Mouse (Mus musculus) embryo, embryonic 11 days (tissue): ENCODE measurements around the gene Prss12.

Experiments
- DNase-seq: peaks from one replicate; pipeline ENCODE4 v3.0.0-alpha.2; 2015

The Prss12 gene

DNA sequence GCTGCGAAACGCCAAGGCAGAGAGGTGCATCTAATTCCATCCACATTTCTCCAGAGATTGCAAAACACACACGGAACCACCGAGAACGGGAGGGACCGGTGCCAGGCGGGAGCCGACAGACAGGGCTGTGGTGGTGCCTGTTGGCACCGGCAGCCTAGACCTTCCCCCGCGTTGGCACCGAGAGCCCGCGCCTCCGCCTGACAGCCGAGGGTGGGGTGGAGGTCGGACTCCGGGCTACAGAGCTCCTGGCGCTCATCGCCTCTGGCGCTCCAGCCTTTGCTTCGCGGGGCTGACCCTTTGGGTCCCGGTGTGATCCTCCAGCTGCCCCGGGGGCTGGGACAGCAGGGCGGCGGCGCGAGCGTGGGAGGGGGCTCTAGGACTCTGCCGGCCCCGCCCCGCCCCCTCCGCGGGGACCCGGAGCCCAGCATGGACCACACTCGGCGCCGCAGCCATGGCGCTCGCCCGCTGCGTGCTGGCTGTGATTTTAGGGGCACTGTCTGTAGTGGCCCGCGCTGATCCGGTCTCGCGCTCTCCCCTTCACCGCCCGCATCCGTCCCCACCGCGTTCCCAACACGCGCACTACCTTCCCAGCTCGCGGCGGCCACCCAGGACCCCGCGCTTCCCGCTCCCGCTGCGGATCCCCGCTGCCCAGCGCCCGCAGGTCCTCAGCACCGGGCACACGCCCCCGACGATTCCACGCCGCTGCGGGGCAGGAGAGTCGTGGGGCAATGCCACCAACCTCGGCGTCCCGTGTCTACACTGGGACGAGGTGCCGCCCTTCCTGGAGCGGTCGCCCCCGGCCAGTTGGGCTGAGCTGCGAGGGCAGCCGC is at the start of gene Prss12:
Gene Prss12 (plus strand): TSS at position 206 of the 830 bp plus-strand sequence.
- DNase-seq, result peak; percentile 63

DNA sequence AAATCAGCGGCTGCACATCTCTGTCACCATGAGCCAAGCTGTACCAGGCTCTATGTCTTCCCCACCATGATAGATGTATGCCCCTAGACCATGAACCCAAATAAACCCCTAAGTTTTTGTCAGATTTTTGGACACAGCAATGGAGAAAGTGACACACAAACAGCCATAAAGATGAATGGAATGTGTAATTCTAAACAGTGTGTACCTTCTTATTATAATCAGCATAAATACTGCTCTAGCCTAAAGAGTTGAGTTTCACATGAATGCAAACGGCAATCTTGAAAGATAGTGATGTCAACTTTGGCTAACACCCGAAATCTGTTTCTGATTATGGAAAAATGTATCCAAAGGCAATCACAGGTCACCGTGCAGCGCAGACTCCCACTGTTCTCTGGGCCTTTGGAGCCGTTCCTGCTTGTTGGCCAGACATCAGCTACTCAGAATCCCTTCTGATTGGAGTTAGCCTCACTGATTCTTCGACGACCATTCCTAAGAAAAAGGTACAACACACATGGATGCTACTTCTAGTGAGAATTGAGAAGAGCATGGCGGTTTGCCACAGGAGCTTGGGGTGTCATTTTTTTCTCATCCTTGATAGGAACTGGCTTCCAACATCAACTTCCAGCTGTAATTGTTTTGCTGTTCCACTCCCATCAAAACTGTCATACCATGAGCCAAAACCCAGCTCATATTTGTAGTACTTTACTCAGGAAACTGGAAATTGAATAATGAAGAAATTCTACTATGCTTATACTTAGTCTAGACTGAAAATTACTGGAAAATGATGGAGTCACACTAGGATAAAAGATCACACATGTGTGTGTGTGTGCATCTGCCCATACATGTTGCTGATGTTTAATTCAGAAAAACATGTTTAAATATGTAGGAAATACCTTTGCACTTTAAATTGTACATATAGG is 48.9 kb upstream of the Prss12 start:
- DNase-seq, result no peak

DNA sequence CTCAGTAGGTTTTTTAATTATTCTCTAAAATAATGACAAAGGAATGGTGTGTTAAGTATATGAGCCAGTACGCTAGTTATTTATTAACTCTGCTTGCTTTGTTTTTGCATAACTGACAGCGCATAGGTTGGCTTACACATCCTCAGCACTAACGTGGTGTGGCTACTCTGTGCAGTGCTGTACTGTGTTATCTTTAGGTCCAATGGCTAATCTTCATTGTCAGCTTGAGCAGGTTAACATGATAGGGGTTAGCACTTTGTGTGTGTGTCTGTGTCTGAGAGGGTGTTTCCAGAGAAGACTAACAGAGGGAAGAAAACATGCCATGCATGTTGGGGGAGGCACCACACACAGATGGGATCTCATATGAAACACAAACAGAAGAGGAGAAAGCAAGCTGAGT is 41.8 kb upstream of the Prss12 start:
- no peak for DNase-seq

DNA sequence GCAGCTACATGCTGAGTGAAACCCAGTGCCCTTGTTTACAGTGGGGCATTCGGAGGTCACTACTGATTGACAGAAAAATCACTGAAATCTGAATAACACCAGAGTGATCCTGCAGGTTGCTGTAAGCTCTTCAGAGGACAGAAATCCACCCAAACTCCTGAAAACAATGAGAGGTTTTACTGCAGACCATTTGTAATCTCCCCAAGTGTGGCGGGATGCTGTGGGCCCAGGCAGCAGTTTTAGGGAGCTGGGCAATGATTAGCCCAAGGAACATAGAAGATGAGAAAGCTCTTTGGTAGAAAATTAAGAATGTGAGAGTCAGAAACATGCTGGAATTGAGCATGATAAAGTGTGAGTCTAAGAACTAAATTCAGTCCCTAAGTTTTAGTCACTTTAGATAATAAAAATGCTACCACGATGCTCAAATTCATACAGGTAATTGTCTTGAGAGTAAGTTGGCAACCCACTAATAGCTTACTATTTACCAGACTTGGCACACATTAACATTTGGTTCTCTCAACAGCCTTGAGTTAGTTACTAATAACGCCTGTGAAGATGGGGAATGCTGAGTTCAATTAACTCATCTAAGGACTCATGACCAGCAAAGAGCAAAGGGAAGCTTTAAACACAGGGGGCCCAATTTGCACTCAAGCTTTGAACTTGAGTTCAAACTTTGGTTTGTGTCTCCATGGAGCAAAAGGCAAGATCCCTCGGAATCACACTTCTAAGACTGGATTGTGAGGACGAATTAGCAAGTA is 34.7 kb upstream of the Prss12 start:
- DNase-seq, result no peak

DNA sequence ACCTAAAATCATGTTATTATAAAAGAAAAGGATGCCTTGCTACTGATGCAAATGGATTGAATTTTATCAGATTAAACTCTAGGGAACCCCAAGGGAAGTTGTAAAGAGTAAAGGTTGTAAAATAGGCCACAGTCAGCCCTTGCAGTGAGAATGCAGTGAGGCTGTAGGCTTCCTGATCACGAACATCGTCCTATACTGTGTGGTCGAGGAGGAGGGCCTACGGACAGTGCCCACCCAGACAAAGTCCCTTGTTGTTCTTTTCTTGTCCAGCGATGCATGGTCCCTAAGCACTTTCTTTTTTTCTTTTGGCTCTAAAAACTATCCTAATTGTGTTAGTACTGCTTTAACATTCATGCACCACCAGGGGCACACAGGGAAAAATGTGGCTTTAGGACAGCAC is 33.5 kb upstream of the Prss12 start:
- no peak for DNase-seq

DNA sequence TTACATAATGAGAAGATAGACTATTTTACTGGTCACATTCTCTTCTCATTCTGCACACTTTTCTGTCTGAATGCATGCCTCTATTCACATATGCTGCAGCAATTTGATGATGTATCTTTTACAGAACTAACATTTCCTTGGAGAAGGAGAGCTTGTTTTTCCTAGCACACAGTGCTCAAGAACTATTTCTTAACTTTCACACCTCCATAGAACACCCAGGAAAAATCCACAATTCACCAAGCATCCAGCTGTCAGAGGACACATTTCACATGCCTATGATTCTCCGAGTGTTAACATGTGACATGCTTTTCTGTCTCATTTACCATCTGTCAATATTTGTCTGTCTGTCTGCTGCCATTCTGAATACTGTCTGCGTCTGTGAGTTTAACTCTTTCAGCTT is 21.1 kb upstream of the Prss12 start:
- no peak for DNase-seq

DNA sequence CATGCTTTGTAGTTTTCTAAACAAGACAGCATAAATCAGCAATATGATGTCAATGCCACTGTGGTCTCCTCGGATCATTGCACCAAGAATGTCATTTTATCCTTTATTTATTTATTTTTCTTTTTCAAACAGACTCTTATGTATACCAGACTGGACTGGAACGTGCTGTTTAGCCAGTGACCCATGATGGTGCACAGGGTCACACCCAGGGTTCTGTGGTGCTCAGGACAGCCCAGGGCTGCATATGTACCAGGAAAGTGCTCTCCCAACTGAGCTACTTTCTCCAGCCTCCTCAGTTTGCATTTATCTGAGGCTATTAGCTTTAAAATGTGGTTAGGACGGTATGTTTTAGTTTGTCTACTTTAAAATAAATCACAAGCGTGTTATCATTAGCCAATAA is 18.7 kb upstream of the Prss12 start:
- no peak for DNase-seq

DNA sequence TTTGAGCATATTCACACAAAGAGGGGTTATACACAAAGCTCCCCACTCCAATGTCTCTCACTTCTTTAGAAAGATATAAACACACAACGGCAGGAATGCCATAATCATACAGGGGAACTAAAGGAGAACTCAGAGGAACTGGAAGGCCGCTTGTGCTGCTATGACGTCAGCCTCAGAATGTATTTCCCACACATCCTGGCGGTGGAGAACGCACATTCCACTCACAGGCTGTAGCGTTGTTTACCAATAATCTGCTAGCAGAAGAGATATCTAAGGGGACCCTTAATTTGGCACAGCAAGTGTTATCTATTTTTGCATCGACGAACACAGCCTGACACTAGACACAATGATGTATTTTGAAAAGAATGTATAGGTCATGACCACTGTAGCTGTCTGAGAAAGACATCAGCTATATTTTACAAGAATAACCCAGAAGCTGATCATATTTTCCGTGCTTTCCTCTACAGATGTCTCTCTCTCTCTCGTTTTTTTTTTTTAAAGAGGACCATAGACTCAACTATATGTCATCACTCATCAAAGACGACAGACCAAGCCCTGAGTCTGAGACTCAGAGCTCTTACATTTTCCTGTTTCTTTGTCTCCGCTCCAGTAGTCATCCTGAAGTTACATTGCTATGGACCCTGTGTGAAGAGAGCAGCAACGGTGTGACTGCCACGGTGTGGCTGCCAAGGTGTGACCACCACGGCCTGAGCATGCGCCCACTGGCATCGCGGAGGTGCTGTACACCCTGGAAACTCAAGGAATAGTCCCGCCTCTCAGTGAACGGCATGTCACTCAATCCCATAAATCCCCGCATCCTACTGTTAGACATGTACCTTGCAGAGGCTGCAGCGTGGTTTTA is 16.9 kb upstream of the Prss12 start:
- DNase-seq, result no peak

DNA sequence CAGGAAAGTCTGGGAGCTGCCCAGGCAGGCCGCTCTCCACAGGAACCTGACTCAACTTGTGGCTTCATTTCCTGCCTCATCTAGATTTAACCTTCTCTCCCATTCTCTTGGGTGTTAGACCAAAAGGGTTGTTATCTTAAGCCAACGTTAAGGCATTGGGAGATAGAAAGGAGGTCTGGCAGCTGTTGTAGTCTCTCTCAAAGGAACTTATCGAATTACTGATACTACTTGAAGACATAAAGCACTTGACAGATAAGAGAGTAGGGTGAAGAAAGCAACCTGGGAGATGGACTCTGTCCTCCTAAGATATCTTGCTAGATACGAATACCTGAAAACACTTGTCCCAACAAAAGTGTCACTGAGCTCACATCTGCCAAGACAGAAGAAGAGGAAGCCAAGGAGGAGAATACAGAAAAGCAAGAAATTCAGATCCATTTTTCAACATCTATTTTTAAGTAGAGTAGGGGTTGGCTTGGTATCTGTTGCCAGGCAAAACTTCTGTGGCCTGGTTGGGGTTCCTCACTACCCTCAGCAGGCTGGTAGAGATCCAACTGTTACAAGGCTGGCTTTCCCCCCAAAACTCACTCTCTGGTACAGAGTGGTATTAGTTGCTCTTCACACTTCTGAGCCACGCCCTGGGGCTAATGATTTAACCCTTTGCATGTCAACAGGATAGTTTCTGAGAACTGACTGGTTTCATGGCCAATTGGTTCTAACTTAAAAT is 14.6 kb upstream of the Prss12 start:
- DNase-seq, result no peak

DNA sequence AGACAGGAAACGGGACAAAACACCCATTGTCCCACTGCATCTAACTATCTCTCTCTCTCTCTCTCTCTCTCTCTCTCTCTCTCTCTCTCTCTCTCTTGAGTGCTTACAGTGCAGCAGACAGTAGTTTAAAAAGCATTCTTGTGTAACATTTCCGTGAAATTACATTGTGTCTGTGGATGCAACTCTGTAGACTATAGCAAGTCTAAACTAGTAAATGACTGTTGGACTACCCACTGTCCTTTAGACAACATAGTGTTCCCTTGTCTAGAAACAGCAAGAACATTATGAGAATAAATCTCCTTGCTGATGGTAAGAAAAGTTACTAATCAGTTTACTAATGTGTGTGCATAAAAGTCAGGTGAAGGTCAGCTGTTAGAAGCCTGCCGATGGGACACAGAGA is 13.4 kb upstream of the Prss12 start:
- DNase-seq, result no peak

DNA sequence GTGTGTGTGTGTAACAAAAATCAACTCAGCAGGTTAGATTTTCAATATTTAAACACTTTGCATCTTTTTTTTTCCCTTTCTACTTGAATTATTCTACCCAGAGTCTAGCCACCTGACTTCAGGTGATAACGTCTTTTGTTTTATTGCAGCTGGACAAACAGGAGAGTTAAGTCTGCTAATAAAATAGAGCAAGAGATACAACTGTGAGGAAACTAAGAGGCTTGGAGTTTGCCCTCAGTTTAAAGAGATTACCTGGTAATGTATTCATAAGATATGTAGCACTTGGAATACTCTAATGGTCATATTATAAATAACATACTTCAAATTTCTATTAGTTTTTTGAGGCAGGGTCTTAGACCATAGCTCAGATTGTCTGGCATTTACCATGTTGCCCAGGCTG is 9.1 kb upstream of the Prss12 start:
- no peak for DNase-seq

DNA sequence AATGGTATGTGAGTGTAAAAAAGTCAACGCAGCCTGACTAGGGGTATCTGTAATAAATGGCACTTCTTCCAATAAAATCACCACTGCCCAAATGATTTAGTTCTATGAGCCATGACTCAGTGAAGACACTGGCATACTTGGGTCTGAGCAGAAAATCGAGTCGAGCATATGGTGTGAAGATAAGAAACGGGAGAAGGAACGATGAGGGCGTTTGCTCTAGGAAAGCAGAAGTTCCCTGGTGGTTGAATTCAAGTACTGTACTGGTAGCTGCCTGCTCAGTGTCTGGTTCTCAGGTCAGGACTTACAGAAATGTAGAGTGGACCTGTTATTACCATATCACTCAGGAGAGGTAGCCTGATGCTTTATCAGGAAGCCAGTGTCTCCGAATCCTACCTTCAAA is 6.2 kb upstream of the Prss12 start:
- no peak for DNase-seq

DNA sequence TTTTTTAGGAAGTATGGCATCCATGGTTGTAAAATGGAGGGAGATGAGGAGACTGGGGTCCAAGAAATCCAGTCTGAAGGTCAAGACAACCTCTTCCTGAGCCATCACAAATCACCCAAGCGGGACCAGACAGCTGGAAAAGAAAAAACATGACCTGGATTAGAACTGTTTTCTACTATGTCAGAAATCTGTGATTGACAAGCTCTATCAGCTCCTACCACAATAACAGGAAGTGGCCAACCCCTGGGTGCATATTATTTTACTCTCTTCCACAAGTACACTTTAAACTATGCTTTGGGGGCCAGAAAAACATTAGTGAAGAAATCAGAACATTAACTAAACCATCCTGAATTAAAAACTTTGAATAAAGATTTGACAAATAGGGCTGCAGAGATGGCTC is 2.2 kb upstream of the Prss12 start:
- DNase-seq, result no peak

DNA sequence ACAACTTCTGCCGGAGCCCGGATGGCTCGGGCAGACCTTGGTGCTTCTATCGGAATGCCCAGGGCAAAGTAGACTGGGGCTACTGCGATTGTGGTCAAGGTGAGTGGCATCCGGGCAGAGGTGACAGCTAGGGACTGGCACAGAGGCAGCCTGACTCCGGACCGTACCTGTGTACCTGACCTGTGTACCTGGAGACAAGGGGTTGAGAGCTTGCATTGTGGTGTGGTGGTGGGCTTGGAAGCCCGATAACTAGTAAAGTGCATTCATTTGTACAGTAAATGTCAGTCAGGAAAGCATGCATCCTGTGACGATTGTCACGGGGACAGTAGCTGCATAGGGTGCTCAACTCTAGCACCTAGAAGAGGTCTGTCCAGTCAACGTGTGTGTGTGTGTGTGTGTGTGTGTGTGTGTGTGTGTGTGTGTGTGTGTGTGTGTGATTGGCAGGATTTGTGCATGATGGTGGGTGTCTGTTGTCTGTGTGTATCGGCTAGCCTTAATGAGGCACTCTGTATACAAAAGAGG is 886 bp downstream of the Prss12 start:
- no peak for DNase-seq

DNA sequence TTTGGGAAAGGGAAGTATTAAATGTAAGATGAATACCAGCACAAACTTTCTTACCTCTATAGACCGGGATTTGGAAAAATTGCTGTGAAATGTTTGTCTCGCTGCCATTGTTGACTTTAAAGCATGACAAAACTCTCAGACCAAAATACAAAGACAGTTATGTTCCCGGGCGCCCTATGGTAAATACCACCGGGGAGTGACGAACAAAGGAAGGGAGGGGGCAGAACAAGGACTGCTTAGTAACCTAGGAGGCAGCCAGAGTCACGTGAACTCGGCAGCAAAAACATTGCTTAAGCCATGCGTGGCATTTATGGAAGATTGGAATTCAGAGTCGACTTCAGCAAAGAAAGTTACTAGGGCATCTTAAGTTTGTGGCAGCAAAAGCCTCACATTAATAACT is 1.4 kb downstream of the Prss12 start:
- peak; percentile 56 for DNase-seq

DNA sequence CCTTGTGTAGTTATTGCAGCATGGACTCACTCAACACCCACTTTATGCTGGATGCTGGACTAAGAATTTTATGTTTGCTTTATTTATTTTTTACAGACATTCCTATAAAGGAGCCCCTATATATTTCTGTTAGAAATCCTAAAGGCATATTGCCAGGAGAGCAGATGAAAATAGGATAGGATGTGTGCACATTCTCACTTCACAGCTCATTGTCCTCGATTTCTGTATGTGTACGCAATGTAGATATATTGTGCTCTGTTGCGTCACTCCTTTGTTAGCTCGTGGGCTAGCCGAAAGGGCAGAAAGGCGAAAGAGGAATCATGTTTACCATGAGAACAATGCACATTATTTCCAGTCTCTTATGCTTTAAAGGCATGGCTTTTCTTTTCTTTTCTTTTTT is 3.4 kb downstream of the Prss12 start:
- no peak for DNase-seq

DNA sequence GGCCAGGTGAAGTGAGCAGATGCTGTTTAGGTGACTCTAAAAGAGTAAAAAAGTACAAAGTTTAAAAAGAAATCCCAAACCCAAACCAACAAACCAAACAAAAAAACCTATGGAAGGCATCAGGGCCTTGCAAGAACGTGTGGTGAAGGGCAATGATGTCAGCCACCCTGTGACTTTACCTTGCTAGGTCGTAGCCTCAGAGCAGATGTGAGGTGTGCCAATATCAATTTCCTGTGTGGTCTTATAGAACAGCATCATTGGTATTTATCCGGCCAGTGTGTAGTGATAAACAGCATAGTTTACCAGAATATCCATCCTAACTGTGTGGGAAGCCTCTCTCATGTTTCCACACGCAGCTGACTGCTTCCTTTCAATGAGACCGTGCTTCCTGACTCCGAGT is 6.2 kb downstream of the Prss12 start:
- DNase-seq, result no peak

DNA sequence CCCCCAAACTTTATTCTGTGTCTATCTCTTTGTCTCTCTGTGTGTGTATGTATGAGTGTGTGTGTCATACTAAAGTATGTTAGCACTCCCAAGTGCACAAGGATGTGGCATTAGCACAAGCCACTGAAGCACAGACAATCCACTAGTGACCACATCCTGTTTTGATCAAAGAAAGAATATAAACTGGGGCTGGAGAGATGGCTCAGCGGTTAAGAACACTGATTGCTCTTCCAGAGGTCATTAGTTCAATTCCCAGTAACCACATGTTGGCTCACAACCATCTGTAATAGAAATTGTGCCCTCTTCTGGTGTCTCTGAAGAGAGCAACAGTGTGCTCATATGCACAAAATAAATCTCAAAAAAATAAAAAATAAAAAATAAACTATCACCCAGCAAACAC is 12.8 kb downstream of the Prss12 start:
- DNase-seq, result no peak

DNA sequence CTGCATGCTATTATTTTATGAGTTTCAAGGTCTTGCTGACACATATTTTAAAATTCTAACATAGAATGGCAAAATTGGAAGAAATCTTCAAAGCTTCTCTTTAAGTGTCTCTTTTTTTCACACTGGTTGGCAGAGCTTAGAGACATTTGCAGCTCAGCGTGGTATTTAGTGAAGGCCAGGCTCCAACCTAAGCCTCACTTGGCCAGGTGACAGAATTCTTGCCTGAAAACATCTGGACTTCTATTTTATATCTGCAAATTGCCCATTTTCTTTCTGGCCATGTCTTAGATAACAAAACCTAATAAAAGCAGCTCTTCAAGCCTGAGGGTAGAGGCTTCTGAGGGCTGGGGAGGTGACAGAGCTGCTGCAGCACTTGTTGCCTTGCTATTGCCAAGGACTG is 13.7 kb downstream of the Prss12 start:
- DNase-seq, result no peak

DNA sequence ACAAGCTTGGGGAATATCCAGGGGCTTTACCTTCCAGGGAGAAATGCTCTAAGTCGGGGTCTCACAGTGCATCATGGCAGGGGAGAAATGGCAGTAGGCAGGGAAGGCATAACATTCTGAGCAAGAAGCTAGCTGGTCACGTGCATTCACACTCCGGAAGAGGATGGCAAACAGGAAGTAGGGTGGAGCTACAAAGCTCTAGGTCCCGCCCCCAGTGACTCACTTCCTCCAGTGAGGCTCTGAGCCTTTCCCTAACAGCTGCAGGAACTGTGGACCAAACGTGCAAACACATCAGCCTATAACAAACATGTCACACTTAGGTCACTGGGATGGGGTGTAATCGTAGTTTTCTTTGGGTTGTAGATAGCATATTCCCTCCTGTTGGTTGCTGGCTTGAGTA is 15.6 kb downstream of the Prss12 start:
- no peak for DNase-seq

DNA sequence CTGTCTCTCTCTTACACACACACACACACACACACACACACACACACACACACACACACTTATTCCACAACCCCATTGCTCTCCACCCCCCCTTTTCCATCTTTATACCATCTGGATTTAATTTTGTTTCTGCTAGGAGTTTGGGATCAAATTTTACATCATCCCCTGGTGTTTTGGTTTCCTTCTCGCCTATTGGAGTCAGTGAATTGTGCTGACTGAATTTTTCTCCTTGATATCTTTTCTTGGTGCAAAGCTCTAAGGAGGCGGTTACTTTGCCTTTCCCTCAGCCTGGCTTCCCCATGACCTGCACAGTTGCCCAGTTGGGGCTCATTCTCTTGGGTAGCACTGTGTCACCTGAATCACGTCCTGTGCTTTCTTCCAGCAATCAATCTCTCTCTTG is 30.1 kb downstream of the Prss12 start:
- peak; percentile 23 for DNase-seq
